Mouse (Mus musculus) lung, postnatal 4 days (tissue): ENCODE measurements around the gene Tecta.

Source experiments
- DNase-seq, 2 experiments: peaks; one replicate each; pipeline ENCODE4 v3.0.0; 2021

Tecta gene

DNA sequence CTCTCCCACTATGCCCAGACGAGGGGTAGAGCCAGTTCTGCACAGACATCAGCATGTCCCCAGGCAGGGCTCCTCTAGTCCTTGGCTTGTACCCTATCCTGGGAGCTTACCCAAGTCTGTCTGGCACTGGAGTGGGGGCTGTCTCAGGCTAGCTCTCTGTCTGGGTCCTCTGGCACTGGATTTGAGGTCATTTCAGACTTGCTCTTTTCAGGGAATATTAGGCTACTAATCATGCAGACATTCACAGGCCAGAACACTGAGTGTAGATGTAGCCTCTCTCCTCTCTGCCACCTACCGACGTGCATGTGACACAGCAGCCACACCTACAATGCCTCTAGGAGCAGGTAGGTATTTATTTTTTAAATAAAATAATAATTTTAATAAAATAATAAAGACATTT lies 82.4 kb downstream of the Tecta start:
- no peak for DNase-seq

DNA sequence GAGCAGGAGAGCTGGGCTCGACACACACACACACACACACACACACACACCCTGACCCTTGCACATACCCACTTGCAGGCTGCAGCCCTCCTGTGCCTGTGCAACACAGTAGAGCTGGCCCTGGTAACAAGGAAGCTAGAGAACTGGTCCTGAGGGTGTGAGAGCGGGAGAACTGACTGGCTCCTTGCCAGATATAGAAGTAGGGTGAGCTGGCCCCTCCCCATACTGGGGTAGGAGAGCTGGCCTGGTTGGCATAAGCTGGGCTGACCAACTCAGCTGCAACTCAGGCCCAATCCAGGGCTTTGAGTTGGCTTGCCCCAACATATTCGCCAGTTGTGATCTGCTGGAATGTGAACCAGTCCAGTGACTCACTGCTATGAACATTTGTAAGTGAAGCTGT lies 83.9 kb downstream of the Tecta start:
- DNase-seq: peak in 1 of 2 experiments; percentile 34

DNA sequence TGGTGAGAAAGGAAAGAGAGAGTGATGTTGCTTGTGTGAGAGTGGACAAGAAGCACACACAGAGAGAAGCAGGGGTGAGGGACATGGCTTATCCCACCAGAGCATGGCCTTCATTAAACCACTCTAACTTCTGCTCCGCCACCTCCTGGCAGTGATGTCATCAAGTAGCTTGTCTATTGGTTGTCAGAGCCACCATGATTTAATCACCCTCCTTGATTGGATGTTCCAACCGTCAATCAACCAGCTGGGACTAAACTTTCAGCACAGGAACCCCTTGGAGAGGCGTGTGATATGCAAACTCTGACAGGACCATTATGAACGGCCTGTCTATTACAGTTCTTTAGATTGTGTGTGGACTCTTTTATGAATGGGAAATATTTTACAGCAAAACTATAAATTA lies 84.8 kb downstream of the Tecta start:
- DNase-seq: peak in 1 of 2 experiments; percentile 25

DNA sequence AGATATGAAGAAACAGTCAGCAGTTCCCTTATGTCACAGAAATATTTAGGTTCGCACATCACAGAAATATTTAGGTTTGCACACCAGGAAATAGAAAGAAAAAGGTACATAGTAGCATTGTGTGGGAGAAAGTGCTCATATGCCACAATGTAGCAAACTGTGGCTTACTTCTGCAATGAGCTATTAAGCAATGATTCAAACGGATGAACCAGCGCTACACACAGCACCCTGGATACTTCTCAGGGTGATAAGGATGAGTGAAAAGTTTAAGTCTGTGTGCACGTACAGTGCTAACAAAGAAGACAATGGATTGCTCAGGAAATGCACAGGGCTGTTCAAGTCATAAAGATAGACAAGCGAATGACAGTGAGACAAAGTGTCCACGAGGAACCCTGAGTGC lies 85.3 kb downstream of the Tecta start:
- DNase-seq: no peak

DNA sequence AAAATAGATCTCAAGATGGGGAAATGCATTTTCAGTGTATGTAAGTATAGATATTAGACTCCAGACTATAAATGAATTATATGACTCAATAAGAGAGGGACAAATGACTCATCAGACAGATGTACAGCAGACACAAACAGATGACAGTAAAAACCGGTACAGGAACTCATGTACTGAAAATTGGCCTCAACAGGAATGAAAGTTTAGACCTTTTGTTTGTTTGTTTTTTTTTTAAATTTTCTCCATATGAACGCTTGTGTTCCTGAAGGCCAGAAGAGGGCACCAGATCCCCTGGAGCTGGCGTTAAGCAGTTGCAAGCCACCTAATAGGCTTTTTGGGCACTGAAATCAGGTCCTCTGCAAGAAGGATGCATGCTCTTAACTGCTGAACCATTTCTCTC lies 85.9 kb downstream of the Tecta start:
- DNase-seq: no peak

DNA sequence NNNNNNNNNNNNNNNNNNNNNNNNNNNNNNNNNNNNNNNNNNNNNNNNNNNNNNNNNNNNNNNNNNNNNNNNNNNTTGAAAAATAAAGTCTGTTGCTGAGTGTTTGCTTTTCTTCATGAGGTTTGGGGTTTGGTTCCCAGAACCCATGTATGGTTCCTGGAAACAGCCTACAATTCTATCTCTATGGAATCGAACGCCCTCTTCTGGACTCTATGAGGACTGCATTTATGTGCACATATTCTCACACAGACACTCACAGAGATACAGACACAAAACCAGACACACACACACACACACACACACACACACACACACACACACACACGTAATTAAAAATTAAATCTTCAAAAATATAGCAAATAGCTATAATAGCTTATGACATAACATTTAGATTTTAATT lies 88.4 kb downstream of the Tecta start:
- DNase-seq: no peak

DNA sequence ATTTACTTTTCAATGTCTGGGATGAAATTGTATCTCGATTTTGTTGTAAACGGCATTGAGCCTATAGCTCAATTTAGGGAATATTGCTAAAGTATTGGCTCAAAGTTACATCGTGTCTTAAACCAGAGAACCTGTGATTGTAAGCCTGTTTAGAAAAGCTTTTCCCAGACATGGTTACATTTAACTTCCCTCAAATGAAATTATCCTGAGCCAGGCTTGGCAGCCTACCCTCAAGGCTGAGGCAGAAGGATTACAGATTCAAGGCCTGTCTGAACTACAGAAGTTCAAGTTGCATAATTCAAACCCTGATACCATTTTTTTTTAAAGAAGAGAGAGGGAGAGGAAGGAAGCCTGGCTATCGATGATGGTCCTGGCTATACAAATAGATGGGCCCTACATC lies 95.8 kb downstream of the Tecta start:
- no peak for DNase-seq

DNA sequence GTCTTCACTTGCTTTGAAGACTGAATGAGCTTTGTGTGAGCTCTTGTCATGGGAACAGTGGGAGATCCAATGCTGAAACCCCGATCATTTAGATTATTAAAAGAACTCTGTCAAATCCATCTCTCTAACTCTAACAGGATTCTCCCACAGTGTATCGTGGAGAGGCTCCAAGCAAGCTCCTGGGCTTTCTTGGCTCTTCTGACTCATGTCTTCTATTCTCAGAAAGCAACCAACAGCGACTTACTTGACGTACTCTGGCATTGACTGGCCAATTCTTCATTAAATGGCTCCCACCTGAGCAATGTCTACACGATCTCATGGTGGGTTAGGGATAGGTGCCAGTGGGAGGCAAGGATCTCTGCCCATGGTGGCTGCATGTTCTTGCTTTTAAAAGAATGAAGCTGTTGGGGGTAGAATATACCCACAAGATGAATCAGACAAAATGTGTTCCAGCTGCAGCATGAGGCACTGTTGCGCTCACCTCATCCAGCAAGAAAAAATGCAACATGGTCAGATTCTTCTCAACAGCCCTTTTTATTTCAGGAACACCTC lies 98.6 kb downstream of the Tecta start:
- DNase-seq: no peak

DNA sequence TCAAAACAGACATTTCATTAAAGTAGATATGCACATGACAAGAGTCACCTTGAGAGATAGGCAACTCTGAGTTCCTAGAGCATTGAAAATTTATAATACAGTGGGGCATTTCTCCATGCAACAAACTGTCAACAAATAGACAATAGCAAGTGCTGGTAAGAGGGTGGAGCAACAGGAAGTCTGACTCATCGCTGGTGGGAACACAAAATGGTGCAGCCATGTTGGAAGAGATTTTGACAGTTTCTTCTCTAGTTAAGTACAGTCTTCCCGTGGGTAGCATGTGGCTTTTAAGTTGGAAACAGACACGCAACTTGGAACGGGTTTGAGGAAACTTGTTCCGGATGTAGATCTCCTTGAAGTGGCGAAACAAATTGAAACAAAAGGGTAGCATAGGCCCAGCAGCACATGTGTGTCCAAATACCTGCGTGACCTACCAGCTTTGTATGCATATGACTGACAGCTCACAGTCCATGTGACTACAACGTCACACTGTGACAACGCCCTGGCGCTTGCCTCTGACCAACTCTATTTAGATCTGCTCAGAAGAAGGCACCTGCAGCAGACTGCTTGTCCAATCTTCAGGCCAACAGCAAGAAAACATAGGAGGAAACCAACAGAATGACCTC lies 103.3 kb downstream of the Tecta start:
- no peak for DNase-seq

DNA sequence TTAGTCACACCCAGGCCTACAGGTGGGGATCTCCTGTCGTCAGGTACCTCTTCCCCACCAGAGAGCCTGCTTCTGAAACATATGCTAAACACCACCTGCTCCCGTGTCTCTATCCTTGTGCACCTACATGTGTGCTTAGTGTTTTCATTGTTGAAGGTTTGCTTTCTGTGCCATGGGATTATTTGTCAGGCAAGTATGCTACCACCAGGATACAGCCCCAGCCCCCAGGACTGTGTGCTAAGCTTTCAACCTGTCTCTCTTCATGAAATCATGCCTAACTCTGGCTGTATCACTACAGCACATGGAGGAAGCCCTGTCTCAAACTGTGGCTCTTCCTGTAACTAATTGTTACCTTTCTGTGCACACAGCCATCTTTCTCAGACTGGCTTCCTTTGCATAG lies 105.6 kb downstream of the Tecta start:
- no peak for DNase-seq

DNA sequence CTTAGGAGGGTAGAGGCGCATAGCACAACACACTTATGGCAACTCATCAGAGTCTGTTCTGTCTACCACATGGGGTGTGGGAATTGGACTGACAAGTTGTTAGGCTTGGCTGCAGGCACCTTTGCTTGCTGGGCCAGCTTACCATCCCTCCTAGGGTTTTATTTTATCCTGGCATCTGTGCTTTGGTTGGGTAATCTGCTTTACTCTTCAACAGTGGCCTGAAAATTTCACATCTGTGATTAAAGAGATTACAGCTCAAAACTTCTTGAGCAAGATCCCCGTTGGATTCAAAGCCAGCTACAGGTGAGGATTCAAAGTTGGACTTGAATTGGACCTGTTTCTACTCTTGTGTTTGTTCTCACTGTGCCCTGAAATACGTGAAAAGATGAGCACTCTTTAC lies 106.1 kb downstream of the Tecta start:
- DNase-seq: no peak

DNA sequence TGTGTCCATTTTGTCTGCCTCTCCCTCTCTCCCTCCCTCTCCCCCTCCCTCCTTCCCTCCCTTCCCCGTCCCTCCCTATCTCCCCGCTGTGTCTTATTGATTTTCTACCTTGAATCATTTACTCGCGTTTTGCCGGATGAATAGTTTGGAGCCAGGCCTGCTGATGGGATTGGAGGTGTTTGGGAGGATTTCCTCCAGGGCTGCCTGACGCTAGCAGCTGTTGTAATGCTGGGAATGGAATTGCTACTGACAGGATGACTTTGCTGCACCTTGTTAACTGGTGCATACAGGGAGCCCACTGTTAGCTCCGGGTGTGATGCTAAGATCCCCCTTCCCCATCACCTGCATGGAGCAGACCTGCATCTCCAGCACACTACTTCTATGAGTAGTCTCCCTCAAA lies 106.7 kb downstream of the Tecta start:
- DNase-seq: no peak

DNA sequence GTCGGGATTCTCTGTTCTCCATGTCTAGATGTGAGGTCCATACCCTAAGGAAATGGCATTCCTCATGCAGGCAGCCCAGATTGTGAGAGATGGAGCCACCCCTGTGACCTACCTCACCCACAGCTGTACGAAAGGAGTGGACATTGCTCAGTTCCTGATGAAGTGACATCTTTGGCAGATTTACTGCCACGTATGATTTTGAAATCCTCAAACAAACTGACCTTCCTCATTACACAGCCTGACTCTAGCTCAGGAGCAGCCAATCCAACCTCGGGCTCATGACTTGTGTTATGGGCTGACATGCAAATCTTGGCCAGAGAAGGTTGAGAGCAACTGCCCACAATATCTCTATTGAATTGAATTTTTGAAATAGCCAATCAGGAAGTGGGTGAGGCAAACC lies 120.1 kb downstream of the Tecta start:
- DNase-seq: peak in 1 of 2 experiments; percentile 27
